Mouse (Mus musculus) ES-E14 (cell line): ENCODE results near the gene Rb1. TPM values are rescaled to one million over a fixed set of nuclear protein-coding genes. Genes with fewer than 3 reads are reported as not detected.

Experiments
- DNase-seq: peaks from one replicate; pipeline ENCODE4 v3.0.0-alpha.2; 2013; ENCODE audit warnings: low read depth, low spot score
- H3K27ac ChIP-seq: 2 replicates; pipeline ENCODE4 v1.5.1; 2012; ENCODE audit warnings: low read depth, mild to moderate bottlenecking, low read length, moderate library complexity, mixed read lengths; ENCODE audit not compliant: poor library complexity, insufficient read depth, severe bottlenecking
- H3K36me3 ChIP-seq: 2 replicates; pipeline ENCODE4 v1.6.1; 2012; ENCODE audit warnings: mild to moderate bottlenecking, low read length, moderate library complexity, mixed read lengths; ENCODE audit not compliant: control insufficient read depth, poor library complexity, insufficient read depth, severe bottlenecking
- H3K4me1 ChIP-seq, 2 experiments: fragments of 150-350 bp in 1 of 2; sonication (generic) in 1 of 2; 2 replicates each; pipeline ENCODE4 v1.6.1; 2012; ENCODE audit warnings: low read length in 2 of 2, mild to moderate bottlenecking in 1 of 2, mixed read lengths in 1 of 2; ENCODE audit not compliant: control insufficient read depth in 2 of 2, insufficient read depth in 2 of 2, poor library complexity in 1 of 2
- H3K4me3 ChIP-seq, 2 experiments: fragments of 150-350 bp in 1 of 2; sonication (generic) in 1 of 2; 2 replicates each; pipeline ENCODE4 v1.5.1; 2012; ENCODE audit warnings: low read length in 2 of 2, low read depth in 1 of 2, mild to moderate bottlenecking in 1 of 2, mixed read lengths in 1 of 2; ENCODE audit not compliant: insufficient read depth in 1 of 2, poor library complexity in 1 of 2, severe bottlenecking in 1 of 2
- H3K9ac ChIP-seq: 2 replicates; pipeline ENCODE4 v1.6.1; 2012; ENCODE audit warnings: low read depth, mild to moderate bottlenecking, low read length, mixed read lengths; ENCODE audit not compliant: poor library complexity, insufficient read depth, severe bottlenecking
- H3K9me3 ChIP-seq: fragments of 150-350 bp; sonication (generic); 2 replicates; pipeline ENCODE4 v1.6.1; 2012; ENCODE audit warnings: low read depth, mild to moderate bottlenecking, low read length; ENCODE audit not compliant: control insufficient read depth, insufficient read depth
- CHD2 ChIP-seq: IDR thresholded peaks from 2 replicates; pipeline ENCODE4 v1.6.1; 2014; ENCODE audit warnings: mild to moderate bottlenecking, low read depth, low read length, inconsistent platforms
- HCFC1 ChIP-seq: IDR thresholded peaks from 2 replicates; pipeline ENCODE4 v1.6.1; 2012; ENCODE audit warnings: low read length, inconsistent platforms, borderline replicate concordance; ENCODE audit not compliant: insufficient read depth
- MAFK ChIP-seq: IDR thresholded peaks from 2 replicates; pipeline ENCODE4 v1.6.1; 2014; ENCODE audit warnings: mild to moderate bottlenecking, low read depth, low read length, inconsistent platforms; ENCODE audit not compliant: insufficient read depth
- ZC3H11A ChIP-seq: IDR thresholded peaks from 2 replicates; pipeline ENCODE4 v1.6.1; 2012; ENCODE audit warnings: low read depth, mild to moderate bottlenecking, inconsistent platforms, low read length, borderline replicate concordance
- ZNF384 ChIP-seq: IDR thresholded peaks from 2 replicates; pipeline ENCODE4 v1.6.1; 2012; ENCODE audit warnings: low read depth, low read length, inconsistent platforms
- in situ Hi-C, 2 experiments: fragments of 600-800 bp; cut with MboI; formaldehyde crosslinking; loops; one replicate each; pipeline ENCODE4 v1.15.1; 2025; ENCODE audit warnings: low sequenced_read_pairs in 2 of 2, inconsistent platforms in 1 of 2; ENCODE audit not compliant: unreplicated experiment in 2 of 2
- total RNA-seq: library from RNA; depleted of rRNA; stranded (reverse); fragments of 300-350 nt; gene quantifications from 2 replicates; pipeline ENCODE4 v1.2.3, GENCODE M21; 2012

Rb1 gene
- total RNA-seq, 1 experiment = 4.7 TPM

DNA sequence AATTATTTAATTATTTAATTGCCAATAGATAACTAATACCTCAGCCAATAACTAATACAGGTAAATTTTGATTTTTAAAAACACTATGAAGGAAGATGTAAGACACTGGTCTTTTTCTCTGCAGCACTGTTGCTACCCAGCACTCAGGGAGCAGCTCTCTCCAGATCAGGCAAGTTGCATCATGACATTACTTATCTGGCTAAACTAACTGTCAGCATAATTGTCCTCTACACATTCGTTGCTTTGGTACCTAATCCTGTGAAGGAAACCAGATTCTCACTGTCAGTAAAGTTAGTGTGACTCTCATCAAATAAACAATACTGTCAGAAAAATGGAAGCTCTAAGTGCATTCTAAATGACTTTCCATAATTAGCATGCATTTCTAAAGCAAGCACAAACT lies 98.8 kb downstream of the Rb1 start:
- Histone ChIP-seq H3K9ac (no peak overlapping the region), H3K36me3 (no peaks in the 10 kb centered on the region), H3K9me3 (no peaks in the 10 kb centered on the region), H3K27ac (no peak overlapping the region), H3K4me3 (no peak overlapping the region), H3K4me1 (peaks cover 2% of the 10 kb centered on the region in 2 experiments; a peak in 2 of 4 replicates)
- in situ Hi-C loops = no loop called here
- no peak for DNase-seq
- TF ChIP-seq CHD2 = no peak
- no peak for TF ChIP-seq ZNF384
- no peak for TF ChIP-seq HCFC1
- no peak for TF ChIP-seq ZC3H11A
- TF ChIP-seq MAFK = no peak

DNA sequence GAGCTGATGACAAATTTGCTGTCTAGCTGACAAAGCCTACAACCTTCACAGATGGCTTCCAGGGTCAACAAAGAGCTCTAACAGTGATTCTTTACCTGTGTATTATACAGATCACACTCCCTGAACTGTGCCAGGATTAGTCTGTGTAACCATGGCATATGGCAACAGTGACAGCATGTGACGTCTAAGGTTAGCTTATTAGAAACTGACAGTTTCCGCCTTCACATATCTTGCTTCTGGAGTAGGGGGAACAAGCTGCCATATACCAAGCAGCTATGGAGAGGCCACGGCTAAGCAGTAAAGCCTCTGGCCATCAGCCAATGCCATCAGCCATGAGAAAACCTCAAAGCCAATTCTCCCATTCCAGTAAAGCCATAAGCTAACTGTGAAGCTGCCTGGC lies 99.3 kb downstream of the Rb1 start:
- H3K4me3 ChIP-seq = no peak overlapping the region
- in situ Hi-C loops = no loop called here
- H3K9me3 ChIP-seq = no peaks in the 10 kb centered on the region
- H3K9ac ChIP-seq = no peak overlapping the region
- no peak for DNase-seq
- TF ChIP-seq HCFC1 (no peak), ZC3H11A (no peak)
- 0 out of 4 replicates have a peak, but pooled peaks cover 0 to 2% of the 10 kb centered on the region in 2 experiments for H3K4me1 ChIP-seq
- H3K27ac ChIP-seq = no peak overlapping the region
- no peaks in the 10 kb centered on the region for H3K36me3 ChIP-seq

DNA sequence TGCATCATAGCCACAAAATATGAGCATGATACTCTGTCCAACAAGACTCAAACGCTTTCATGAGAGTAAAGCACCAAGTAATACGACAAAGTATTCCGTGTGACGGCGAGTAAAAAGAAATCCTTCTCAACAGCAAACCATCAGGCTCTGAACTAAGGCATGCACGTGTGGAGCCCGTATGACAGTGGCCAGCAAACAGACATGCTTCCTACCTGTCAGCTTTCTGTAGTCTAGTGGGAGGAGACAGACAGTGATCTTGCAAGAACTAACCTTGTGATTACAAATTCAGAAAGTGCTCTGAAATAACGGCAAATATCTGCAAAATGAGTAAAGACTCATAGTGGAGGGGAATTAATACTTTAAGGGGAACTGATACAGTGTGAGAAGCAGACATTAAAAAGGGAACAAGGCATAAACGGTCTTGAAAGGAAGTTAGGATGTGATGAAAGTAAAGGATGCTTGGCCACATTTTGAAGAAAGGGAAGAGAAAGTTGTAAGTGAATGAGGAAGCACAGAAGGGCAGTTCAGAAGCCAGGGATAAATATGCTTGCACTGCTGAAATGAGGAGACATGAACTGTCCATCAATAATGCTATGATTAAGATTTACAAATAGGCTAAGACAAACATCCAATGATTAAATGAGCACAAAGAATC lies 103.2 kb downstream of the Rb1 start:
- H3K27ac ChIP-seq = no peak overlapping the region
- TF ChIP-seq HCFC1 (no peak), ZC3H11A (no peak), MAFK (no peak)
- no peak for DNase-seq
- no peak overlapping the region for H3K4me3 ChIP-seq
- no peak overlapping the region for H3K9ac ChIP-seq
- H3K9me3 ChIP-seq = no peaks in the 10 kb centered on the region
- no peaks in the 10 kb centered on the region for H3K4me1 ChIP-seq
- no peaks in the 10 kb centered on the region for H3K36me3 ChIP-seq
- in situ Hi-C loops = no loop called here

DNA sequence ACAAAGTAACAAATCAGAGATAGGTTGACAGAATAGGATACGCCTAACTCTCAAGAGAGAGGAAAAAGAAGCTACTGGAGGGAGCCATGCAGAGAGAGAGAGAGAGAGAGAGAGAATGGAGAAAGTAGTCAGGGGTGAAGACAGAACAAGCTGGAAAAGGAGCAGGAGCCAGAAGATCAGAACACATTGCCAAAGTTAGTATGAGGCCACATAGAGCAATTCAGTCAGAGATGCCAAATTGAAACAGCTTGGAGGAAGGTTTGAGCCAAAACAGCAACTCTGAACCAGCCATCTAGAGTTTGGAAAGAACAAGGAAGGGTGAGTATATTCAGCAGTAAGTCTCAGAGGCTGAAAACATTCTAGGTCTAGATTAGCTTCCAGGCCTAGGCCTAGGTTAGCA lies 108.6 kb downstream of the Rb1 start:
- TF ChIP-seq ZC3H11A (no peak), CHD2 (no peak), MAFK (no peak), HCFC1 (no peak), ZNF384 (no peak)
- H3K9me3 ChIP-seq = no peaks in the 10 kb centered on the region
- H3K4me1 ChIP-seq = no peaks in the 10 kb centered on the region
- no peak overlapping the region for H3K9ac ChIP-seq
- no peak overlapping the region for H3K27ac ChIP-seq
- in situ Hi-C loops = no loop called here
- no peak overlapping the region for H3K4me3 ChIP-seq
- no peak for DNase-seq
- no peaks in the 10 kb centered on the region for H3K36me3 ChIP-seq

DNA sequence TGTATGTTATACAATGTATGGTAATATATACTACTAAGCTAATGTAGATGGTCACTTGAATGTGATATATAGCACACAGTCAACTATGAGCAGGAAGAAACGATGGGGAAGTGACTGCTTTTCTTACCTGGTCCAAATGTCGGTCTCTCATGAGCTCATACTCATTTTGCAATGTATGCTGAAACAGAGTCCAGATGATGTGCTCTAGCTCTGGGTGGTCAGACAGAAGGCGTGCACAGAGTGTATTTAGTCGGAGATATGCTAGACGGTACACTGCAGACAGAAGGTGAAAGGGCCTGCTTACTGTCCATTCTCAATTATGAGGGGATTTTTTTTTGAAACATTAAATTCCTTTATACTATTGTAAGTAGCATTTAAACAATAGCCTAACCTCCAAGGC lies 114.1 kb downstream of the Rb1 start:
- in situ Hi-C loops = no loop called here
- Histone ChIP-seq H3K36me3 (no peaks in the 10 kb centered on the region), H3K9ac (no peak overlapping the region)

More for the DNA sequence above, 114.1 kb downstream of the Rb1 start:
- H3K4me1 ChIP-seq = no peaks in the 10 kb centered on the region
- no peak overlapping the region for H3K27ac ChIP-seq
- no peak for DNase-seq
- no peaks in the 10 kb centered on the region for H3K9me3 ChIP-seq
- no peak for TF ChIP-seq MAFK
- TF ChIP-seq CHD2 = no peak
- TF ChIP-seq HCFC1 = no peak
- no peak for TF ChIP-seq ZC3H11A
- no peak for TF ChIP-seq ZNF384
- H3K4me3 ChIP-seq = no peak overlapping the region
